Mouse (Mus musculus) kidney, postnatal 36 days (tissue): ENCODE data around the gene Relt.
A peak's percentile ranks its signal among the peaks of the same experiment; 100 is the strongest.

Experiments used
- DNase-seq, 2 experiments: peaks; one replicate each; pipeline ENCODE4 v3.0.0; 2021 to 2022; ENCODE audit warnings: mixed read lengths in 2 of 2

Relt gene

DNA sequence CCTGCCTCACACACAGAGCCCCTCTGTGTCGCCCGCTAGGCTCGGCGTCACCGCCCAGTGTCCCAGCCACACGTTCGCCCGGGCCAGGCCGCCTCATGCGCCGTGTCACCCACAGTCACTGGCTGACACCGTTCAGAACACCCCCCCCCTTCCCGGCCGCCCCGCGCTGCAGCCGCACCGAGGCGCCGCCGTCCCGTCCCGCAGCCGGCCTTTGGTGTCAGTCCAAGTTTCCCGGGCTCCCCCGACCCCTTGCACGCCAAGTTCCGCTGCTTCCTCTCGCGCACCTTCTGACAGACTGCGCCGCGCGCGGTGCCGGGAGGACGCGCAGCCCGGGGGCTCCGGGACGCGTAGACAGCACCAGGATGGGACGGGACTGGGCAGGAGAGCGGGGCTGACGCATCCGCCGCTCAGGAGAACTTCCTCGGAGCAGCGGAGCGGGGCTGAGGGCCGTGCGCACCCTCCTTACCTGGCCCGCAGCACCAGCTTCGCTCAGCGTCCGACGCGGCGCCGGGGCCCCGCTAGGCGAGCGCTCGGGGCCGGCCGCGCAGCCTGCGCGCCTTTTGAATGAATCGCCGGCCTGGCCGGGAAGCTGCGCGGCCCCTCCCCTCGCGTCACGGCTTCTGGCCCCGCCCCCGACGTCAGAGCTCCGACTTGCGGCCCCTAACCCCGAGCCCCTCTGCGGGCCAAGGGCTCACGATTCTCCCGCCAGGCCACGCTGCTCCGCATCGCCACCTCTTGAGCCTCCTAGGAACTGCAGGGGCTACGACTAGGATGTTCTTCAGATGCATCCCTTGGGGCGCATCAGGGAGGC, at the start of gene Relt:
Relt (minus strand) TSS at position 619 of the 811 bp plus-strand sequence.
- DNase-seq, result peak; percentile 92 to 96

DNA sequence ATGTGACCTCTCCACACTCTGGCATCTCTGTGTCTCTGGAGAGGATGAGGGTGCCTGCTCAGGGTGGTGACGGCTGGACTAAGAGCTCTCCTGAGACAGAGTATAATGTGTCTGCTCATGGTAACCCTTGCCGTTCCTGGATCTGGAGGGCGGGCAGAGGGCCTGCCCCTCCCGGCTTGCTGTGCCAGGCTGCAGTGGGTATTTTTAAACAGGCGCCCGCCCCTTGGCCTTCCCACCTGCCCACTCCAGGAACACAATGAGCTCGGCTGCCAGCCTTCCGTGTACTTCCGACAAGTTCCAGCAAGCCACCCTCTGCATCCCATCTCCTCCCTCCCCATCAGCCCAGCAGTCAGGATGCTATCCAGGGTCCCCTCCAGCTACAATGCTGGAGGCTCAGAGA, 48.5 kb upstream of the Relt start:
- peak in 1 of 2 experiments; percentile 39 for DNase-seq

DNA sequence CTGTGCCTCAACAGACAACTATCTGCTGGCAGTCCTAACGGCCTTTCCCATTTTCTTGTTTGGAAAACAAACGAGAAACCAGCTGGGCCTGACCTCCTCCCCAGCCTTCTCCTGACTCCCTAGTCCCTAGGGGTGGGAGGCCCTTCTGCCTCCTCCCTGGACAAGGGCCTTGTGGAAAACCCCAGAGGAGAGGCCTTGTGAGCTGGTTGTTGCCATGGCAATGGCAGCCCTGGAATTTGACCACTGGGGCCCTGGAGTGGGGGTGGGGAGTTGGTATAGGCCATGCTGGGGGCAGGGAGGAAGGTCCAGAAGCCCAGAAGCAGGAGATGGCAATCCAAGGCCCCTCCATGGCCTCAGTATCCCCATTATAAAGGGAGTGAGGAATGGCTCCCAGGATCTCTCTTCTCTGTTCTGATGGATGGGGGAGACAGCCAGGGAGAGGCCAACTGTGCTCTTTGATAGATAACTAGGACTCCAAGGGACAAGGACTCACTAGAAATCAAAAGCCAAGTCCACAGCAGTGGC, 48.1 kb upstream of the Relt start:
- DNase-seq, result peak; percentile 79 to 83

- DNase-seq, result peak; percentile 72 to 86
Measured at GRCm38 (mm10) chr7:100908567-100908966, 45.3 kb upstream of the Relt start.

- peak; percentile 53 to 65 for DNase-seq
Measured at GRCm38 (mm10) chr7:100908061-100908460, 44.8 kb upstream of the Relt start.

DNA sequence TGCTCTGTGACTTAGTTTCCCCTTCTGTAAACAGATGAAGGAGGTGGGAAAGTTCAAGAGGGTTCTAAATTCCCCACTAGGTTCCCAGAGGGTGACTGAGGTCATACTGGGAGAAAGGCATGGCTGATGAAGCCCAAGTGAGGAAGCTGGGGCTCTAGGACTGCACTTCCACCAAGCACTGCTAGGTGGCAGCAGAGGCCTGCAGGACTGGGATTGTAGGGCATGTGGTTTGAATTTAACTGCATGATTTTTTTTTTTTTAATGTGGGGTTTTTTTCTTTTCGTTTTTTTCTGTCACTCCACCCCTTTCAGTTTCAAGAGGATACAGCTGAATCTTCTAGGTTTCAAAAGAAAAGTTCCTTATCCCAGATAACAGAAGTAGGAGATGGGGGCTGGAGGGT, 44.0 kb upstream of the Relt start:
- peak; percentile 82 to 91 for DNase-seq

GRCm38 (mm10) chr7:100906029-100906789, 43.0 kb upstream of the Relt start:
- DNase-seq, result no peak

DNA sequence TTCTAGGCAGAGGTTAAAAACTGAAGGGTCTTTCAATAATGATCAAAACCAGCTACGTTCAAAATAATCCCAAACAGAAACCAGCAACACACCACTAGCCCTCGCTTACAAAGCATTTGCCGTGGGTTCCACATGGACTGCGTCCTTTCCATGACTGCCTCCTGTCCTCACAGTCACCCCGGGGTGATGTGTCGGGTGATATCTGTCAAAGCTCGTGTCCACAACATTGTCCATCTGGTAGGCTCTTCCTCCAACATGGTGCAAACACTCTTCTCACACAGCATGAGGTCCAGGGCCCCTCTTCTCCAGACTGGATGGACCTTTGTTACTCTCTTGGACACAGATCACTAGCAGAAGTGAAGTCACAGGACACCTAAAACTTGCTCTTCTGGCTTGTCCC, 41.8 kb upstream of the Relt start:
- DNase-seq, result no peak

GRCm38 (mm10) chr7:100904612-100905011, 41.4 kb upstream of the Relt start:
- no peak for DNase-seq

- peak in 1 of 2 experiments; percentile 48 for DNase-seq
Measured at GRCm38 (mm10) chr7:100902451-100903137, 39.3 kb upstream of the Relt start.

GRCm38 (mm10) chr7:100897828-100898227, 34.6 kb upstream of the Relt start:
- DNase-seq, result peak in 1 of 2 experiments; percentile 38

- no peak for DNase-seq
Measured at GRCm38 (mm10) chr7:100894833-100895226, 31.6 kb upstream of the Relt start.

DNA sequence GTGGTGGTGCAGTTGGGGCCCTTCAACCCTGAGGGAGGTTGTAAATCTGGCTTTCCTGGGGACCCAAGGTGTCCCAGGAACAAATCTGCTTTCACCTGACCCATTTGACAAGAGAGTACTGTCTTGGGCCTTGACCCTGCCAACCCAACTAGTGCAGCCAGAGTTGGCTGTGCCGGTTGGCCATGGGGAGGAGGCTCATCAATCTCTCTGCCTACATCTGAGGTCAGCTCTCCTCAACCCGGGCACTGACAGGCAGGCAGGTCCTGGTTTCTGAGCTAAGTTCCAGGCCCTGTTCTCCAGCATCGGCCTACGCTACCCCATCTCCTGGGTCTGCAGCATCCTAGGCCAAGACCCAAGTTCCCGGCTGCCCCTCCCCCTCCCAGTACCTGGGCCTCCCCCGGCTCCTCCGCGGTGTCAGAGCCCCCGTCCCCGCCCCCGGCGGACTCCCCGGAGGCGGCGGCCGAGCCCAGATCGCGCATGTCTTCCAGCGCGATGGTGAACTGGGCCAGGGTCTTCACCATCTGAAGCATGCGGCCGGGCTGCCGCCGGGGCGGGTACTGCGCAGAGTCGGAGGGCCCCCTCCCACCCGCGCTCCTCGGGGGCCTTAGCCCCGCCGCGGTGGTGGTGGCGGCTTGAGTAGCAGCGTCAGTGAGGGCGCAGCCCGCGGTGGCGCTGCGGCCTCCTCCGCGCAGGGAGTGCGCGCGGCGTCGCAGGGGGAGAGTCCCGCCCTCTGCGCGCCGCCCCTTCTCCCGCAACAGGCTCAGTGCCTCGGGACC, 31.0 kb upstream of the Relt start:
- peak in 1 of 2 experiments; percentile 31 for DNase-seq

- peak; percentile 46 to 49 for DNase-seq
Measured at GRCm38 (mm10) chr7:100893249-100894056, 30.2 kb upstream of the Relt start.

- DNase-seq, result peak in 1 of 2 experiments; percentile 72
Measured at GRCm38 (mm10) chr7:100886535-100886934, 23.3 kb upstream of the Relt start.

DNA sequence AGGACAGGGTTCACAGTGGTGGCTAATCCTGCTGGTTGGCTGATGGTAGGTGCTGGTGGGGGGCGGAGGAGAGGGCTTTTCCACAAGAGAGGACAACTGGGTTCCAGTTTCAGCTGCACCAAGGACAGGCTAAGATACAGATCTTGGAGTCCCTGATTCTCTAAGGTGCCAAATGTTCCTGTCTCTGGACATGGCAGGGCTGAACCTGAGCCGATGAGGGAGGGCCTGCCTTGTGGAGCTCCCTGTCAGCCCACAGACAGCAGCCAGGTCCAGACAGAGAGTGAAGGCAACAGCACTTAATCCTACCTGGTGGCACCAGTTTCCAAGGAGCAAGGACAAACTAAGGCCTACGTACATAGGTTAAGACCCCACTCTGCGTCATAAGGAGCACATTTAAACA, 21.2 kb upstream of the Relt start:
- no peak for DNase-seq

- no peak for DNase-seq
Measured at GRCm38 (mm10) chr7:100881950-100882349, 18.7 kb upstream of the Relt start.

DNA sequence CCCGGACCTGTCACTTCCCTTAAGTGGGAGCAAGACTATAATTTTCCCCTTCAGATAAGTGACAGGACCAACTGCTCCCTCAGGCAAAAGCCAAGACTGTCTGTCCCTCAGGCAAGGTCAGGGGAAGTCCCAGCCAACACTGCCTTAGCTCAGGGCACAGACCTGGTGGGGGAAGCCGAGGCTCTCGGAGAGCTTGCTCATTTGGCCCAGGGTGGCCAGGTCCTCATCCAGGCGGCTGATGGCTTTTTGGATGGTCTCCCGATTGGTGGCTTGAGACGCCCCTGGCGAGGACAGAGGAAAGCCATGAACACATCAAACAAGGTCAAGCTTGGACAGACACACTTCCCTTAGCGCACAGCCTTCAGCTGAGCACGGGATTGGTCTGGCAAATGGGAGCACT, 18.3 kb upstream of the Relt start:
- DNase-seq, result no peak

DNA sequence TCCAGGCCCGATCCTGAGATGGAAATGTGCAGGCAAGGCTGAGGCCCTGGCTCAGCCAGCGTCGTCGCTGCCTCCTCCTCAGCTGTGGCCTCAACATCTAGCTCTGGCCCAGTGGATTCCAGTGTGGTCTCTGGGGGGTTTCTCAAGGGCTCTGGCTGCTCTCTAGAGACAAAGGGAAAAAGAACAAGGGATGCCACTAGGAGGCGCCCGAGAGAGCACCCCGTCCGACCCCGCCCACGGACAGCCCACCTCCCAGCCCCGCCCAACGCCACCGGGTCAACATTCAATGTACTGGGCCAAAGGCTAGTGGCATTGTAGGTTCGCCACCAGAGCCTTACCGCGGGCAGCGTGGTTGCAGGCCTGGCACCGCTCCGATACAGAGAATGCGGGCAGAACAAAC, 16.3 kb upstream of the Relt start:
- peak; percentile 67 to 88 for DNase-seq

- DNase-seq, result no peak
Measured at GRCm38 (mm10) chr7:100876771-100877170, 13.5 kb upstream of the Relt start.

DNA sequence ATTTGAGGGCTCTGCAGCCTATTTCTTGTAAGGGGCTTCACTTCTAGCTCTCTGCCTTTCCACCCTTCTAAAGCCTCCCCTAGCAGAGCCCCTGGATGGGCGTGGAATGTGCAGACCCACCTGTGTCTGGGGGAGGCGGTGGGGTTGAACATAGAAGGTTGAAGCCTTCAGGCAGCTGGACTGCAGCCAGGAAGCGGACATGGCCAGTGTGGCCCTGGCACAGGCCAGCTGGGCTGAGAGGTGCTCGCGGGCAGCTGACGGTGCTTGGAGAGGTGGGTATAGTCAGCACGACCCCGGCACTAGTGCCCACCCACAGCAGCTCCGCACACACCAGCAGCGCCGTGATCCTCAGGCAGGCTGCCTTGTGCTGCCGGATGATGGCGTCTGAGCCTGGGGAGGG, 13.0 kb upstream of the Relt start:
- DNase-seq, result no peak
